ENCODE assay signal across 8 mouse cellular contexts in genomic region chr10:85220918-85221770, GRCm38 (mm10). TPM values are rescaled to one million over a fixed set of nuclear protein-coding genes. Genes with fewer than 3 reads are reported as not detected.
DNase-seq lines count a peak whose midpoint lies in the region; ATAC-seq and TF ChIP-seq lines count a peak whose summit lies in the region.

No protein-coding gene starts in this region.

- WGBS in embryonic facial prominence, embryonic 13.5 days: 29% methylated on average over 22 of the region's 22 CpGs
- WGBS in heart, embryonic 10.5 days: 35% methylated on average over 22 of the region's 22 CpGs
- WGBS in kidney, postnatal 0 days: 22% methylated on average over 22 of the region's 22 CpGs
- WGBS in liver, embryonic 11.5 days: 33% methylated on average over 22 of the region's 22 CpGs
- WGBS in stomach, embryonic 15.5 days: 26% methylated on average over 22 of the region's 22 CpGs

- H3K27ac ChIP-seq in embryonic facial prominence, embryonic 13.5 days: no peak overlapping the region
- H3K27ac ChIP-seq in heart, embryonic 10.5 days: no peak overlapping the region
- no peak overlapping the region for H3K27ac ChIP-seq in kidney, postnatal 0 days
- H3K27ac ChIP-seq in liver, embryonic 11.5 days (ENCODE audit: low read depth, low read length): no peak overlapping the region
- no peak overlapping the region for H3K27ac ChIP-seq in stomach, embryonic 15.5 days

- H3K27me3 ChIP-seq in embryonic facial prominence, embryonic 13.5 days: peaks cover 5% of the 10 kb centered on the region; the same call in 1 of the 2 replicates
- H3K27me3 ChIP-seq in heart, embryonic 10.5 days (ENCODE audit: insufficient read depth, poor library complexity, severe bottlenecking): no peaks in the 10 kb centered on the region
- H3K27me3 ChIP-seq in kidney, postnatal 0 days (ENCODE audit: insufficient read depth, low read length): no peaks in the 10 kb centered on the region
- H3K27me3 ChIP-seq in liver, embryonic 11.5 days (replicated peaks; ENCODE audit: control insufficient read depth, insufficient read depth, low read length): no peaks in the 10 kb centered on the region
- no peaks in the 10 kb centered on the region for H3K27me3 ChIP-seq in stomach, embryonic 15.5 days (replicated peaks)

- no peak for ATAC-seq in embryonic facial prominence, embryonic 13.5 days (ENCODE audit: insufficient number of reproducible peaks, insufficient read depth, low FRiP score, low TSS enrichment, low read depth)
- no peak for ATAC-seq in kidney, postnatal 0 days (replicated peaks; ENCODE audit: low FRiP score, low read depth)
- ATAC-seq in liver, embryonic 11.5 days (replicated peaks; ENCODE audit: low FRiP score): 0 out of 2 replicates have a peak, but pooled peaks have one; percentile 36
- ATAC-seq in stomach, embryonic 15.5 days (ENCODE audit: insufficient read depth, low FRiP score, low read depth): no peak; the same call in 1 of the 2 replicates

- H3K9ac ChIP-seq in embryonic facial prominence, embryonic 13.5 days: no peak overlapping the region
- no peak overlapping the region for H3K9ac ChIP-seq in kidney, postnatal 0 days (ENCODE audit: low read depth, low read length)
- H3K9ac ChIP-seq in liver, embryonic 11.5 days (ENCODE audit: low read depth, low read length): no peak overlapping the region
- H3K9ac ChIP-seq in stomach, embryonic 15.5 days: no peak overlapping the region

- H3K4me3 ChIP-seq in embryonic facial prominence, embryonic 13.5 days: 0 out of 2 replicates have a peak overlapping the region, but pooled peaks have one; percentile 8
- no peak overlapping the region for H3K4me3 ChIP-seq in heart, embryonic 10.5 days
- H3K4me3 ChIP-seq in kidney, postnatal 0 days (replicated peaks; ENCODE audit: low read depth, low read length): 0 out of 2 replicates have a peak overlapping the region, but pooled peaks have one; percentile 1
- no peak overlapping the region for H3K4me3 ChIP-seq in liver, embryonic 11.5 days (ENCODE audit: low read depth, low read length)
- H3K4me3 ChIP-seq in stomach, embryonic 15.5 days (replicated peaks): no peak overlapping the region

- H3K36me3 ChIP-seq in embryonic facial prominence, embryonic 13.5 days: no peaks in the 10 kb centered on the region
- no peaks in the 10 kb centered on the region for H3K36me3 ChIP-seq in heart, embryonic 10.5 days
- H3K36me3 ChIP-seq in kidney, postnatal 0 days (ENCODE audit: insufficient read depth, low read length): no peaks in the 10 kb centered on the region
- H3K36me3 ChIP-seq in liver, embryonic 11.5 days (ENCODE audit: control insufficient read depth, insufficient read depth, low read length): no peaks in the 10 kb centered on the region
- no peaks in the 10 kb centered on the region for H3K36me3 ChIP-seq in stomach, embryonic 15.5 days

- H3K9me3 ChIP-seq in embryonic facial prominence, embryonic 13.5 days: no peaks in the 10 kb centered on the region
- H3K9me3 ChIP-seq in heart, embryonic 10.5 days: no peaks in the 10 kb centered on the region
- H3K9me3 ChIP-seq in kidney, postnatal 0 days (replicated peaks; ENCODE audit: low read length): no peaks in the 10 kb centered on the region
- no peaks in the 10 kb centered on the region for H3K9me3 ChIP-seq in liver, embryonic 11.5 days (ENCODE audit: control insufficient read depth, low read length)
- no peaks in the 10 kb centered on the region for H3K9me3 ChIP-seq in stomach, embryonic 15.5 days

- H3K4me1 ChIP-seq in embryonic facial prominence, embryonic 13.5 days: no peaks in the 10 kb centered on the region; the same call in 1 of the 2 replicates
- no peaks in the 10 kb centered on the region for H3K4me1 ChIP-seq in heart, embryonic 10.5 days
- no peaks in the 10 kb centered on the region for H3K4me1 ChIP-seq in kidney, postnatal 0 days (replicated peaks; ENCODE audit: insufficient read depth, low read length)
- H3K4me1 ChIP-seq in liver, embryonic 11.5 days (replicated peaks; ENCODE audit: control insufficient read depth, insufficient read depth, low read length): no peaks in the 10 kb centered on the region
- no peaks in the 10 kb centered on the region for H3K4me1 ChIP-seq in stomach, embryonic 15.5 days

- H3K4me2 ChIP-seq in embryonic facial prominence, embryonic 13.5 days: peak overlapping the region; percentile 48
- peak overlapping the region; percentile 40; the same call in 1 of the 2 replicates for H3K4me2 ChIP-seq in kidney, postnatal 0 days (ENCODE audit: low read length)
- H3K4me2 ChIP-seq in liver, embryonic 11.5 days: no peak overlapping the region
- peak overlapping the region; percentile 29; the same call in 1 of the 2 replicates for H3K4me2 ChIP-seq in stomach, embryonic 15.5 days

- peak; percentile 96 for TF ChIP-seq CTCF in kidney, postnatal 0 days (IDR thresholded peaks at IDR 0.05; ENCODE audit: low read depth)

- peak; percentile 77 for DNase-seq in A20 (ENCODE audit: low read depth, low spot score)
- peak; percentile 87 to 91 for DNase-seq in adrenal gland, postnatal 36 days
- peak; percentile 82 for DNase-seq in heart, embryonic 10.5 days (ENCODE audit: low spot score)
- DNase-seq in kidney, postnatal 0 days (ENCODE audit: low spot score): peak; percentile 90
- peak; percentile 61 for DNase-seq in liver, embryonic 11.5 days (ENCODE audit: low spot score)
- DNase-seq in neural tube, embryonic 10.5 days (ENCODE audit: extremely low spot score, low spot score): peak; percentile 84

RNA-seq across cellular contexts. Expression of gene Cry1, which starts 36.3 kb away (rescaled TPM):
- 10 to 100 TPM in 1 of 2 experiments, 1 to 10 TPM in 1; 8.6 to 13.3 TPM for total RNA-seq in adrenal gland, postnatal 36 days (2021)
- polyA plus RNA-seq in embryonic facial prominence, embryonic 13.5 days (2015; fragmentation: Nextera tagmentation; extraction: Ambion mirVana): 33.9 and 34.5 TPM in 2 replicates
- 18.6 and 21.1 TPM in 2 replicates for polyA plus RNA-seq in heart, embryonic 10.5 days (2016; fragmentation: Nextera tagmentation; extraction: Ambion mirVana)
- polyA plus RNA-seq in kidney, postnatal 0 days (2015; fragmentation: Nextera tagmentation; extraction: Ambion mirVana): 28.1 and 28.7 TPM in 2 replicates
- polyA plus RNA-seq in liver, embryonic 11.5 days (2014; fragmentation: Nextera tagmentation; extraction: Ambion mirVana): 20.4 and 22.1 TPM in 2 replicates
- polyA plus RNA-seq in stomach, embryonic 15.5 days (2015; fragmentation: Nextera tagmentation; extraction: Ambion mirVana): 26.0 and 27.2 TPM in 2 replicates

Comparison
In these comparisons a context has a peak if more than half of its experiments do, and no peak if none do; other contexts are left out.
1. H3K4me3 ChIP-seq: peak in embryonic facial prominence, embryonic 13.5 days (single experiment) and kidney, postnatal 0 days (single experiment); none in heart, embryonic 10.5 days (single experiment), liver, embryonic 11.5 days (single experiment) and stomach, embryonic 15.5 days (single experiment).
2. Peak in every context shown above with its lines, with median percentiles within 50 percentile points of each other: DNase-seq.